Mouse (Mus musculus) urinary bladder, postnatal 0 days (tissue): ENCODE data around the gene Rtkn2. TPM values are rescaled to one million over a fixed set of nuclear protein-coding genes. Genes with fewer than 3 reads are reported as not detected.

ENCODE experiments used
- polyA plus RNA-seq: library from polyadenylated mRNA; unstranded; fragments of >200 nt; fragmentation: Nextera tagmentation; extraction: Ambion mirVana; gene quantifications from 2 replicates; pipeline ENCODE4 v1.2.1, GENCODE M21; 2015

The Rtkn2 gene
- 2.5 and 2.8 TPM in 2 replicates for polyA plus RNA-seq

GRCm38 (mm10) chr10:67979401-67980157 is at the start of gene Rtkn2:
Gene Rtkn2, plus strand, starts transcription at chr10:67979570.

Other genes with a start within 250 kb of the Rtkn2 start
- 0.68 and 0.73 TPM in 2 replicates for gene Zfp365, start 66.9 kb upstream of the Rtkn2 start, polyA plus RNA-seq